Mouse (Mus musculus): ENCODE measurements at regions not wholly inside any gene's neighbourhood (a gene's known extent, or its start where the extent isn't known, plus 50 kb on each side); places are given as distances from the start of the nearest gene placed in this dataset.

- ATAC-seq (replicated peaks; ENCODE audit: poor library complexity, severe bottlenecking): no peak
Measured at GRCm38 (mm10) chrX:99293967-99294366, 158.0 kb downstream of the Efnb1 start.

- ATAC-seq (replicated peaks; ENCODE audit: poor library complexity, severe bottlenecking): no peak
Measured at GRCm38 (mm10) chrX:99292758-99293157, 156.8 kb downstream of the Efnb1 start.

DNA sequence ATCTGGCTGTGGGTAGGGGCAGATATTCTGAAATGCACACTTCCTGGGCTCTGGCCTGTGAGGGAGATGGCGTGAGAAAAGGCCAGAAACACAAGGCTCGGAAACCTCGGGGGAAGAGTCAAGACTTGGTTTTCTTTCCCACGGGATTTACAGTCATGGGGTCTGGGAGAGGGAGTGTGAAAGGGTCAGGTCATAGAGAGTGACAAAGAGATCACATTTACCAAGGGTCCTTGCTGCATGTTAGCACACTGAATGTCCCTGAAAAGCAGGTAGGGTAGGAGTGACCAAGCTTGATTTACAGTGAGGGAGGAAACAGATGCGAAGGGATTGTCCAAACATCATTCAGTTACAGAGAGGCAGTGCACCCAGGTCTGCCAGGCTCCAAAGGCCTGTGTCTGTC lies 156.0 kb downstream of the Efnb1 start:
- no peak for ATAC-seq (replicated peaks; ENCODE audit: poor library complexity, severe bottlenecking)

DNA sequence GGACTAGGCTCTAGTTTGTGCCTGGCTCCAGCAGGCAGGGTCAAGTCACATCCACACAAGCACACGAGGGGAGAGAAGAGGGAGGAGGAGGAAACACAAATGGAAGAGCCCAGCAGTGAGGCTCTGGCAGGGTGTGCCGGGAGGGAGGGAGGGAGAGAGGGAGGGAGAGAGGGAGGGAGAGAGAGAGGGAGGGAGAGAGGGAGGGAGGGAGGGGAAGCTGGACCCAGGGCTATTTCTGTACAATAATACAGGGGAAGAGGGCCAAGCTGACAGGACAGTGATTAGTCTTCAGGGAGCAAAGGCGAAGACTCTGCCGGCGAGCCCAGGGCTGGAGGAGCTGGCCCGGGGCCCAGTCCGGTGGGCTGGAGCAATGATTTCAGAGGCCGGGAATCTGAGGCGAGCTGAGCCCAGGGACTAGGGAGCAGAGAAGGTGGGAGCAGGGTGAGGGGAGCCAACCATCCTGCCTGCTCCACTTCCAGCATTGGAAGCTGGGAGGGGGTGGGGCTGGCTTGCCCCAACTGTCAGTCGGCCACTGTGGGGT lies 155.6 kb downstream of the Efnb1 start:
- no peak for ATAC-seq (replicated peaks; ENCODE audit: poor library complexity, severe bottlenecking)

- no peak for ATAC-seq (replicated peaks; ENCODE audit: poor library complexity, severe bottlenecking)
Measured at GRCm38 (mm10) chrX:99287988-99288387, 152.1 kb downstream of the Efnb1 start.

GRCm38 (mm10) chrX:99286876-99287275 lies 150.9 kb downstream of the Efnb1 start:
- no peak for ATAC-seq (replicated peaks; ENCODE audit: poor library complexity, severe bottlenecking)

- ATAC-seq (replicated peaks; ENCODE audit: poor library complexity, severe bottlenecking): no peak
Measured at GRCm38 (mm10) chrX:99285611-99286010, 149.7 kb downstream of the Efnb1 start.

GRCm38 (mm10) chrX:99280991-99281390 lies 145.1 kb downstream of the Efnb1 start:
- no peak for ATAC-seq (replicated peaks; ENCODE audit: poor library complexity, severe bottlenecking)

GRCm38 (mm10) chrX:99280543-99280942 lies 144.6 kb downstream of the Efnb1 start:
- ATAC-seq (replicated peaks; ENCODE audit: poor library complexity, severe bottlenecking): no peak

- no peak for ATAC-seq (replicated peaks; ENCODE audit: poor library complexity, severe bottlenecking)
Measured at GRCm38 (mm10) chrX:99275536-99275935, 139.6 kb downstream of the Efnb1 start.

- no peak for ATAC-seq (replicated peaks; ENCODE audit: poor library complexity, severe bottlenecking)
Measured at GRCm38 (mm10) chrX:99271908-99272307, 136.0 kb downstream of the Efnb1 start.

- ATAC-seq (replicated peaks; ENCODE audit: poor library complexity, severe bottlenecking): no peak
Measured at GRCm38 (mm10) chrX:99249038-99249607, 113.2 kb downstream of the Efnb1 start.

DNA sequence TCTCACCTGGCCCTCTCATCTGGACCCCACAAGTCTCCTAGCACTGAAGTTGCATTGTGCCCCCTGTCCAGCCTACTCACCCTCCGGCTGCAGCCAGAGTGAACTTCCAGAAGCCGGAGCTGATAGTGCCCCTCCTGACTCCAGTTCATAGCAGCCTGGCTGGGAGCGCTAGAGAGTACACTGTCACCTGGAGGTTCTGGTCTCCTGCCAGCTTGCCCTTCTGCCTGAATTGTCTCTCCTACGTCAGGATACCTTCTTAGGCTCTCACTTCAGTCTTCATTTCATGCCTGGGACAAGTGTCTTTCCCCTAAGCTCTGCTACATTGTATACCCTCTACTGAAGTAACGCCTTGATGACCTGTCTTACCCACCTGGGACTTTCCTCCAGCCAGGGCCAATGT lies 112.3 kb downstream of the Efnb1 start:
- no peak for ATAC-seq (replicated peaks; ENCODE audit: poor library complexity, severe bottlenecking)

DNA sequence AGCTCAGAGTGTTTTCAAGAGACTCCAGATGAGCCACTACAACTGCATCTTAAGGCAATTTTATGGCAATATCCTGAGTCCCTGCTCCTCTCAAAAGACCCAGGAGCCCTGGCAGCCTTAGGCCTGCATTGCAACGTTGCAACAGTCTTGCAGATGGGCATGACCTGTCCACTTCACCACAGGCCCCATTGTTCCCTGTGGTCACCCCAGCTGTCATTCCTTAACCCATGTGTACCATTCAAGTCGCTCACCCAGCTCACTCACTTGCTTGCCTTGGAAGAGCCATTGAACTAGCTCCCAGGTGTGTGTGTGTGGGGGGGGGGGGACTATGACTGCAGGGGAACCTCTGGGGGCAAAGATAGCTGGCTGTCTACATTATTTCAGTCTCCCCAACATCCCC lies 110.8 kb downstream of the Efnb1 start:
- no peak for ATAC-seq (replicated peaks; ENCODE audit: poor library complexity, severe bottlenecking)

GRCm38 (mm10) chrX:99246051-99246450 lies 110.1 kb downstream of the Efnb1 start:
- no peak for ATAC-seq (replicated peaks; ENCODE audit: poor library complexity, severe bottlenecking)

- no peak for ATAC-seq (replicated peaks; ENCODE audit: poor library complexity, severe bottlenecking)
Measured at GRCm38 (mm10) chrX:99245541-99245940, 109.6 kb downstream of the Efnb1 start.

DNA sequence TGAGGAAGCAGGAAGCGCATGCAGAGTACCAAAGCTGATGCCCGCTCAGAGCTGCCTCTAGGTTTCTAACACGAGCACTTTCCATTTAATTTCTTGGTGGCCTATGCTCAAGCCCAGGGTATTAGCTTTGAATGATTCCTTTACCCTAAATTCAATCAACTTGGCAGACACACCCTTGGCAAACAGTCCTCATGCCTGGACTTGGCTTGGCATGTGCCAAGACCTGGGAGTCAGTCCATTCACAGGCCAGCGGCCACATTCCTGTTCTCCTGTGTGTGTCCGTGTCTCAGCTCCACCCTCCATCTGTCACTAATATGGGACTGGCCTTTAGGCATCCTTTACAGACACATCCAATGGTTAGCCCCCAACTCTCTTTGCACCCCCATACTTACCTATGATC lies 107.3 kb downstream of the Efnb1 start:
- ATAC-seq (replicated peaks; ENCODE audit: poor library complexity, severe bottlenecking): no peak

- ATAC-seq (replicated peaks; ENCODE audit: poor library complexity, severe bottlenecking): no peak
Measured at GRCm38 (mm10) chrX:99241684-99242118, 105.8 kb downstream of the Efnb1 start.

GRCm38 (mm10) chrX:99233035-99233434 lies 97.1 kb downstream of the Efnb1 start:
- no peak for ATAC-seq (replicated peaks; ENCODE audit: poor library complexity, severe bottlenecking)

DNA sequence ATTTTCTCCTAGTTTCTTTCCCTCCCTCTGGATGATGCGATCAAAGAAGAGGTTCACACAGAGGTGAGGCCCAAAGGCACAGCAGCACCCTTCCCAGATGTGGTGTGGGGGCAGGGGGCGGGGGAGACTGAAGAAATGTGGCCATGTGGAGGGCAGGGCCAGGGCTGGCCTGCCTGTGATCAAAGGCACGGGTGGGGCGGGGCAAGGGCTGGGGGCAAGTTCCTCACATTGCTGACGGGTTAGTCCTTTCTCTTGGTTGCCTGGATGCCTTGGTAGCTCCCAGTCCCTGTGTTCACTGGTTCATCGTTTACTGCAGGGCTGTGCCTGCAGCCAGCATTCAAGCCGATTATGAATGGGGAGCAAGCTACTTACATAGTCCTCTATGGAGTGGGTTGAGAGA lies 96.4 kb downstream of the Efnb1 start:
- ATAC-seq (replicated peaks; ENCODE audit: poor library complexity, severe bottlenecking): no peak

GRCm38 (mm10) chrX:99225111-99225752 lies 89.3 kb downstream of the Efnb1 start:
- ATAC-seq (replicated peaks; ENCODE audit: poor library complexity, severe bottlenecking): no peak

DNA sequence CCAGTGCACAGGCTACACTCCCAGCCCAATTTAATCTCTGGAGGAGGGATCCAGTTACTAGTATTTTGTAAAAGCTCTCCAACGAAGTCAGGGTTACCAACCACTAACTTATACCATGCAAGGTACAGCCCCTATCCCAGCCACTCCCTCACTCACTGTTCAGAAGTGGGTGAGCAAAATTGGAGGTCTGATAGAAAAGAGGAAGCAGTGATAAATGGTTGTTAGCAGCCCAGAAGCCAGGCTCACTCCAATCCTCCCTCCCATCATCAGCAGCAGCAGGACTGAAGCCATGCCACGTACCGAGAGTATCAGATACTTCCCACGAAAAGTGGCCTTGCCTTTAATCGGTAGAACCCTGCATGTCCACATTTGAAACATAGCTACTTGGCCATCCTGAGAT lies 86.1 kb downstream of the Efnb1 start:
- peak; percentile 33; the same call in 1 of the 2 replicates for ATAC-seq (replicated peaks; ENCODE audit: poor library complexity, severe bottlenecking)
